Mouse (Mus musculus) kidney, adult 2 months (tissue): Measurements from ENCODE around the gene Trim25.

Source experiments
- CTCF ChIP-seq: fragments of 200-500 bp; conservative IDR thresholded peaks from 2 replicates; pipeline ENCODE4 v1.5.1; 2011; ENCODE audit warnings: low read depth, mild to moderate bottlenecking, control low read depth, low read length, moderate library complexity, mixed read lengths; ENCODE audit not compliant: insufficient read depth, insufficient read length
- POLR2A ChIP-seq: fragments of 200-500 bp; IDR thresholded peaks from one replicate; pipeline ENCODE4 v1.6.1; 2011; ENCODE audit warnings: low read depth, low read length, control low read depth

DNA sequence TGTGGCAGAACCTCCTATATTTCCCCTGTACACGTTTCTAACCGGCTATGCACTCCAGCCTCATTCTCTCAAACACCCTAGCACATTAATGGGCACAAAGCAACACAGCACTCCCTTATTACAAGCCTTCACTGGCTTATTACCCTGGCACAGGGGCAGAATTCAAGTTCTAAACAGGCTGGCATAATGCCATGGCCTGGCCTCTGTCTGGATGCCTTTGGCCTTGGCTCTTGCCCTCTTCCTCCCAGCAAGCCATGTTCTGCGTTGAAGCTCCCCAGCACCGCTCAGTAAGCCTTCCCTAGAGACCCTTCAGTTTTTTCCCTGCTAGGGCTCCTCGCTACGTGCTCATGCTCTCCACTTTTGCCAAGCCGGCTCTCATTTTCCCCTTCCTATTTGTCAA is 43.9 kb downstream of the Trim25 start:
- TF ChIP-seq CTCF, result no peak
- TF ChIP-seq POLR2A, result no peak
